Mouse (Mus musculus): ENCODE results near the gene Kdm6b.

Gene Kdm6b

GRCm38 (mm10) chr11:69419813-69420553 is 6.5 kb upstream of the Kdm6b start:
- DNase-seq (ENCODE audit: extremely low read depth, insufficient read length, low spot score), result peak; percentile 45

DNA sequence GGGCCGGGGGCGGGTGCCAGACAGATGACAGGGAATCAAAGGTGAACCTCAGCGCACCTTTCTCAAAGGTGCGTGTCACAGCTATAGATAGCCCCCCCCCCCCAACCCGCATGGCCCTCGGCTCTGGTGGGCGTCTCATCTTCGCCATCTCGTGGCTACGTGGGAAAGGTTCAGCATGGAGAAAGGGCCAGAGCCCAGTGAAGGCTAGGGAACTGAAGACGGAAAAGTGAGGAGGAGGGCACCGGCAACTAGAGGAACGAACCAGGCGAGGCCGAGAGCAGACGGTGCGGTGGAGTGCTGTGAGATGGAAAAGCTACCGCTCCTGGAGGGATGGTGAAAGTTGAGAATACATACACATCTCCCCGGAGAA is 6.0 kb upstream of the Kdm6b start:
- DNase-seq (ENCODE audit: extremely low read depth, insufficient read length, low spot score), result no peak

DNA sequence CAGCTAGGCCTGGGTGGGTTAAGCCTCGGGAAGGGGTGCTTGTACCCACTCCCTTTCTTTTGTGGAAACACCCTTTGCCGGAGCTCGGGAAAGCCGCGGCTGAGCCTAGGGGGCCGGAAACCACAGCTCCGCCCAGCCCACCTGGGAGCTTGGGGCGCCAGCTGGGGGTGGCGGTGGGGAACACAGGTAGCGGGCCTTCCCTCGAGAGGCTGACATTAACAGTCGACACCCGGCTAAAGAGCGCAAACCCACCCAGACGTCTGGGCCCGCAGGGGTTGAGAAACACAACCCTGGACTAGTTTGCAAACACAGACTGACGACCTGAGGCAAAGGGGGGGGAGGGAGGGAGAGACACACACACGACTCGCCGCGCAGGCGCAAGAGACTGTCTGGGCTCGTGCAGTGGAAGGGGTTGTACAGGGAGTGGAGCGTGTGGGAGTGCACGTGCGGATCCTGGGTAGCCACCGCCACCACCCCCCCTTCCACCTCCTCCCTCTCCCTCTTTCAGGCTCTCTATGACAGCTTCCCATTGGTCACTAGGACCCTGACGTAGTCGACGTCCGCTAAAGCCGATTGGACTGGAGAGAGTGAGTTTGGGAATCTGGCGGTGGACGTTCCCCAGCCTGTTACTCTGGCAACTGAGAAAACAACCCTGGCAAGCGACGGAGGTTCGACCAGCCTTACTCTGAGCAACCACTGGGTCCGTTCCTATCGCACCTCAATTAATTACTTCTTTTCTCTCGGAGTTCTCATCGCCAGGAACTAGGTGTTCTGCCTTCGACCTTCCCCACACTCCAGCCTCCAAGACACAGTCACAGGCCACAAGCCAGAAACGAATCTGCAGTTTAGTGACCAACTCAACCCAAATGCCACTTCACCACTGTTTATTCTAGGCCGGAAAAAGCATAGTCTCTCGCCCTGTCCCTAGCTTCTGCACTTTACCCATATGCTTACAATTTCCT is 5.3 kb upstream of the Kdm6b start:
- DNase-seq (ENCODE audit: extremely low read depth, insufficient read length, low spot score), result peak; percentile 98

- peak; percentile 90 for DNase-seq (ENCODE audit: extremely low read depth, insufficient read length, low spot score)
Observed at GRCm38 (mm10) chr11:69417449-69418384, 4.2 kb upstream of the Kdm6b start.

GRCm38 (mm10) chr11:69416921-69417448 is 3.5 kb upstream of the Kdm6b start:
- no peak for DNase-seq (ENCODE audit: extremely low read depth, insufficient read length, low spot score)

GRCm38 (mm10) chr11:69416509-69416908 is 3.0 kb upstream of the Kdm6b start:
- no peak for DNase-seq (ENCODE audit: extremely low read depth, insufficient read length, low spot score)

DNA sequence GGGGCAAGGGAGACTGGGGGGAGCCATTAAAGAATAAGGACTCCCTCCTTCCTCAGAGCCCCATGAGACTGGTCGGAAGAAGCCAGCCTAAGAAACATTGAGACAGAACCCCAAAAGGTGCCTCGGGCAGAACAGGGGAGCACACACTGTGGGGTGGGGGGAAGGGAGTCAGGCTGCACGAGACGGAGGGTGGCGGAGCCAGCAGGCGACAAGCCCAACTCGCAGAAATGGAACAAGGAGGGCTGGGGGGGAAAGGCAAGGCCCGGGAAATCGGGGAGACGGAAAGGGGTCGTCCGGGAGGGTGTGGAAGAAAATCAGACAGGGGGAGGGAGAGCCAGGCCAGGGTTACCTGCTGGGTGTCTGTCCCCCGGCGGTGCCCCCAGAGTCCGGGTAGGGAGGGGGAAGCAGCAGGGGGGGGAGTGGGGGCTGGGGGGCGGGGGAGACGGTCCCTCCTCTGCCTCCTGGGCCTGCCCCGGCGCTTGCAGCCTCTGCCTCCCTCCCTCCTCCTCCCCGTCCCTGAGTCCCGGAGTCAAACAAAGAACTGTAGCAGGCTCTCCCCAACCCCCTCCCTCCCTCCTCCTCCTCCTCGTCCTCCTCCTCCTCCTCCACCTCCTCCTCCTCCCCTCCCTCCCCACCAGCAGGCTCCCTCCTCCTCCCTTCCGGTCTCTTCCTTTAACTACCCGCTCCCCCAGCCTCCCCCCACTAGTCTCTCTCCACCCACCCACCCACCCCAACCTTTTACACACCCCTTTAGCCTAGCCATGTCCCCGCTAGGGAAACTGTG is 2.4 kb upstream of the Kdm6b start:
- no peak for DNase-seq (ENCODE audit: extremely low read depth, insufficient read length, low spot score)

- peak; percentile 66 for DNase-seq (ENCODE audit: extremely low read depth, insufficient read length, low spot score)
Observed at GRCm38 (mm10) chr11:69415327-69415667, 1.8 kb upstream of the Kdm6b start.

GRCm38 (mm10) chr11:69414421-69415326 is 1.2 kb upstream of the Kdm6b start:
- no peak for DNase-seq (ENCODE audit: extremely low read depth, insufficient read length, low spot score)

GRCm38 (mm10) chr11:69412548-69412947 is 927 bp downstream of the Kdm6b start:
- DNase-seq (ENCODE audit: extremely low read depth, insufficient read length, low spot score), result no peak

- DNase-seq (ENCODE audit: extremely low read depth, insufficient read length, low spot score), result peak; percentile 87
Observed at GRCm38 (mm10) chr11:69411538-69412203, 1.8 kb downstream of the Kdm6b start.

DNA sequence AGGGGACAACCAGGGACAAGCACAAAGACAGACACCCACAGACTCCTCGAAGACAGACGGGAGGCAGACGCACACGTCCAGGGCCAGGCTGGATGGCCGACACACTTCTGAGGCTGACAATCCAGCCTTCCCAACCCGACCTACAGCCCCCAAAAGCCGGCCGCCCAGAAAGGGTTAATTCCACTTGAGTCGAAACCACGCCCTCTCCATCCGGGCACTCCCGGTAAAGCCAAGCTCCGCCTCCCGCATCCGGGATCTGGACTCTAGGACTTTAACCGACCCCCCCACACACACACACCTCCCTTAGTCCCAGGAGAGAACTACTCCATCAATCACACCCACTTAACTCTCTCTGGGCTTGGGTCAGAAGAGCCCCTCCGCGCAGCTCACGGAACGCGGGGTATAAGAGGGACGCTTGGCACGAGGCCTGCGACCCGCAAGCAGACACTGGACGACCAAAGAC is 2.4 kb downstream of the Kdm6b start:
- DNase-seq (ENCODE audit: extremely low read depth, insufficient read length, low spot score), result peak; percentile 96

DNA sequence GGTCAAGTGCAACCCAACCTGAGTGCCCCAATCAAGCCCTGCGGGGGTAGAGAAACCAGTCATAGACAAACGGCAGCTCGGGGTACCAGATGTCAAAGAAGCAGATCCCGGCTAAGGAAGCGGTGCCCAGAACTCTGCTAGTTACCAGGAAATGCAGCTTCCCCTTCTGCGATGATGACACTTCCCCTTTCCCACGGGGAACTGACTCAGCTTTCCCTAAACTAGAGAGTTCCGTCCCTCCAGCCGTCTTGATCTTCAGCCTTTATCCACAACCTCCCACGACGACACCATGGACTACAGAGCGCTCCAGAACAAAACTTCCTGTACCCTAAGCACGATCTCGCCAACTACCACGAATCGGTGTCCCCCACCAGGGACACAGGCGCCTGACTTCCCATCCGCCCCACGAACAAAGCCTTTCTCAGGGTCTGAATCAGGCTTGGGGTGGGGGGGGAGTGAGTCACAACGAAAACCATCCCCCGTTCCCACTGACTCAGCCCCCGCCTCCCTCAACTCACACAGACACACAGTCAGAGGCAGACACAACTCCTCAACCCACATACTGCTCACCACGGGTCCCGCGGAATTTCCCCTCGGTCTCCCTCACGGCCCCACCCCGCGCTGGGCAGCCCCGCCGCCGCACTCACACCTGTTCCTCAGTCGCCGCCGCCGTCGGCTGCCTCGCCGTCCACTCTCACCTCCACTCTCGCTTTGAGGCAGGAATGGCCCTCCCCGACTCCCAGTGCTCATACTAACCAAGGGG is 3.0 kb downstream of the Kdm6b start:
- no peak for DNase-seq (ENCODE audit: extremely low read depth, insufficient read length, low spot score)

DNA sequence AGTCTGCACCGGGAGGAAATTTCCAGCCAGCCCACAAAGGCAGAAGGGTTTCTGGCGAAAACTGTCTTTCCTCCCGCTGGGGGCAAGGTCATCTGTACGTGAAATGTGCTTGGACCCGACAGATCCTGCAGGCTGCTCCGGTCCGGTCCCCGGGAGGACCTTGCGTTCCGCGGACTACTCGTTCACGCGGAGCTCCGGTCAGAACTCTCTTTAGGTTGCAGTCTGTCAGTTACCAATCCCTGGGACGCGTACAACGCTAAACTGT is 3.5 kb downstream of the Kdm6b start:
- DNase-seq (ENCODE audit: extremely low read depth, insufficient read length, low spot score), result no peak

DNA sequence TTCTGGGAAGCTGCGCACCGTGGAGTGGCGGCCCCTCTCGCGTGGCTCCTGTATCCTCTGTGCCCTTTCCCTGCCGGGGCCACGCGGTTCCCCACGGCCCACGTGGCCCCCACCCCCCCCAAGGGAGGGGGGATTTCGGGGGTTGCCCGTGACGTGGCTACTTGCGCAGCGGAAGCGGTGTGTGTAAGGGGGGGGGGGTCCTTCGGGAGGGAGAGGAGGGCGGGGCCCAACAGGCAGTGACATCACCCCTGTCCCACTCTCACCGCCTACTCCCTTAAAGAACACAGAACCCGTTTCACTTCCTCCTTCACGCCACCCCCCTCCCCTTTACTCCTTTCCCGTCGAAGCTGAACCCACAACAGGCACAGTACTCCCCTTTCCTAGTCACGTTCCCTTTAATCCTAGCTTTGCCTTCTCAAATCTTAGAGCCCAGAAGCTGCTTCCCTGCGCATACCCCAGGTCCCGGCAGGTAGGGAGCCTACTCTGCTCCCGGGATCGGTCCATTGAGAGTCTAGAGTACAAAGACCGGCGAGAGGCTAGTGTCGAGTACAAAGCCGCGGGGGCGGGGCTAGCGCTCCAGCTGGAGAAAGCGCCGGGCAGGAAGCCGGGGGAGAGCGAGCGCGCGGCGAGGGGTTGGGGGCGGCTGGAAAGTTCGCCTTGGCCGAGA is 4.0 kb downstream of the Kdm6b start:
- peak; percentile 86 for DNase-seq (ENCODE audit: extremely low read depth, insufficient read length, low spot score)

DNA sequence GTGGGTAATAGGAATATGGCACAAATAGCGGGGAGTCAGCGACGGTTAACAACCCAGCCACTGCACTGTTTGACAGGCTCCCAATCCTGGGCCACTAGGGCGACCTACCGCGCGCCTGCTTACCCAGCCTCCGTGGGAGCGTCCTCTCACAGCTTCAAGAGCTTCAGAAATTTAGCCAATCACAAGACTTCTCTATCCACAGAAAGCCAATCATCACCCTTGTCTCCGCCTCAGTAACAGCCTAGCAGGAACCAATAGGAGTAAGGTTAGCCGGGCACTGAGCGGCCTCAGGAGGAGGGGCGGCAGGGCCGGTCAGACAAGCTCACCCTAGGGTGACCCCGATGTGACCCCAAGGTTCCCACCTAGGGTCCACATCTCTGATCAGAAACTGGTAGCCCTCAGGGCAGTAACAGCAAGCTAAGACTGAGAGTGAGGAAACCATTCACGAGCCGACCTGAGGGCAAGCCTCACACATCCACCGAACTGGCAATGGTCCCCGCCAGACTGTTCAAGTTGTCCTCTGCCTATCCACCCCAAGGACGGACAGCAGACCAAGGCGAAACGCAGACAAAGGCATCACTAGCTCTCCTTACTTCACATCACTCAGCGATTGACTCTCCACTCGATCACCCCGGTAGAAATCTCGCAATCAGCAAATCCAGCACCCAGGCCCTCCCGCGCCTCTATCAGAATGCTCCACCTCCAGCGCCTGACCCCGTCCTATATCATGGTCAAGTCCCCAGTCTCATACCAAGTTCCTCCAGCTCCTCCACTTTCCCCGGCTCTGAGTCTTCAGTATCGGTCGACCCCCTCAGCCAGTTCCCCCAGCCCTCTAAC is 4.7 kb downstream of the Kdm6b start:
- peak; percentile 88 for DNase-seq (ENCODE audit: extremely low read depth, insufficient read length, low spot score)

DNA sequence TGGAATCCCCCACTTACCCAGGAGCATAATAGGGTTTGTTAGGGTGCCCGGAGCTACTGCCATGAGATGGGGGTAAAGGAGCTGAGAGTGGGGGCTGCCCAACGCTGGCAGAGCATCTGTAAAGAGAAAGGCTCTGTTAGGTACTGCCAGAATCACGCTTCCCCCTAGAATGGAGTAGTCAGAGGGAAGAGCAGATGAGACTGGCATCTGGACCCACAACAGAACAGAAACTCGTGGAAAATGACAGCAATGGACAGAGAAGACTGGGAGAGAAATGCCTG is 5.8 kb downstream of the Kdm6b start:
- DNase-seq (ENCODE audit: extremely low read depth, insufficient read length, low spot score), result no peak
